Mouse (Mus musculus): ENCODE measurements around the gene Rhebl1. TPM values are rescaled to one million over a fixed set of nuclear protein-coding genes. Genes with fewer than 3 reads are reported as not detected.

Gene Rhebl1
- polyA plus RNA-seq, 2 experiments from 2014 or later, result 8.7 to 8.8 TPM

- no peak for ATAC-seq
Observed at GRCm38 (mm10) chr15:98904692-98905091, 10.4 kb upstream of the Rhebl1 start.

- no peak for ATAC-seq
Observed at GRCm38 (mm10) chr15:98902600-98902999, 8.3 kb upstream of the Rhebl1 start.

GRCm38 (mm10) chr15:98901530-98901929 is 7.2 kb upstream of the Rhebl1 start:
- no peak for ATAC-seq

GRCm38 (mm10) chr15:98897928-98898800 is 3.8 kb upstream of the Rhebl1 start, which contains the start of gene Dhh:
Gene Dhh, minus strand, starts transcription at chr15:98898540.
- no peak for ATAC-seq

GRCm38 (mm10) chr15:98897495-98897894 is 3.2 kb upstream of the Rhebl1 start:
- ATAC-seq, result no peak

GRCm38 (mm10) chr15:98895635-98896589 is 1.6 kb upstream of the Rhebl1 start:
- no peak for ATAC-seq

GRCm38 (mm10) chr15:98894746-98895634 is 650 bp upstream of the Rhebl1 start:
- no peak for ATAC-seq

- ATAC-seq, result no peak
Observed at GRCm38 (mm10) chr15:98893036-98893435, 1.3 kb downstream of the Rhebl1 start.

- peak; percentile 78 for ATAC-seq
Observed at GRCm38 (mm10) chr15:98891907-98892606, 2.3 kb downstream of the Rhebl1 start.

GRCm38 (mm10) chr15:98891198-98891742 is 3.1 kb downstream of the Rhebl1 start:
- ATAC-seq, result no peak

GRCm38 (mm10) chr15:98887526-98887925 is 6.8 kb downstream of the Rhebl1 start:
- ATAC-seq, result no peak

- no peak for ATAC-seq
Observed at GRCm38 (mm10) chr15:98886667-98887387, 7.5 kb downstream of the Rhebl1 start.

- ATAC-seq, result no peak
Observed at GRCm38 (mm10) chr15:98884106-98884505, 10.2 kb downstream of the Rhebl1 start.

- no peak for ATAC-seq
Observed at GRCm38 (mm10) chr15:98883661-98884060, 10.7 kb downstream of the Rhebl1 start.

GRCm38 (mm10) chr15:98881656-98882008 is 12.7 kb downstream of the Rhebl1 start:
- no peak for ATAC-seq

GRCm38 (mm10) chr15:98880978-98881655 is 13.2 kb downstream of the Rhebl1 start:
- ATAC-seq, result peak; percentile 84

GRCm38 (mm10) chr15:98877331-98877730 is 17.0 kb downstream of the Rhebl1 start:
- no peak for ATAC-seq

- ATAC-seq, result peak; percentile 64
Observed at GRCm38 (mm10) chr15:98871916-98872888, 22.1 kb downstream of the Rhebl1 start.
